Mouse (Mus musculus) G1E (cell line): ENCODE data around the gene Dbr1. TPM values are rescaled to one million over a fixed set of nuclear protein-coding genes. Genes with fewer than 3 reads are reported as not detected.
"Not testable (repeated sequence)": the region's sequence is repeated elsewhere in the genome, so short reads cannot be mapped to it uniquely, and the experiment has no call there.

Source experiments
- ATAC-seq: 2 replicates; pipeline ENCODE4 v1.8.0; 2016; ENCODE audit warnings: mild to moderate bottlenecking; ENCODE audit not compliant: insufficient number of reproducible peaks, poor library complexity, low FRiP score, severe bottlenecking; ENCODE audit errors: extremely low read depth
- DNase-seq: peaks from one replicate; pipeline ENCODE4 v3.0.0; 2012; ENCODE audit warnings: low spot score
- H3K27me3 ChIP-seq: 2 replicates; pipeline ENCODE4 v1.6.1; 2012; ENCODE audit warnings: mild to moderate bottlenecking, low read length, inconsistent platforms; ENCODE audit not compliant: insufficient read depth
- H3K36me3 ChIP-seq: replicated peaks from 2 replicates; pipeline ENCODE3; 2012; ENCODE audit warnings: mild to moderate bottlenecking, inconsistent platforms
- H3K4me1 ChIP-seq: 2 replicates; pipeline ENCODE4 v1.6.1; 2012; ENCODE audit warnings: low read depth, low read length, inconsistent platforms, mixed read lengths; ENCODE audit not compliant: insufficient read depth
- H3K4me3 ChIP-seq: 2 replicates; pipeline ENCODE4 v1.5.1; 2012; ENCODE audit warnings: low read depth, mild to moderate bottlenecking, inconsistent platforms, low read length, moderate library complexity, mixed read lengths
- H3K9me3 ChIP-seq: replicated peaks from 2 replicates; pipeline ENCODE4 v1.6.1; 2012; ENCODE audit warnings: inconsistent platforms
- CTCF ChIP-seq: IDR thresholded peaks from 2 replicates; pipeline ENCODE4 v1.5.1; 2012; ENCODE audit warnings: low read depth, low read length, inconsistent platforms, mixed read lengths
- GATA1 ChIP-seq: IDR thresholded peaks from 2 replicates; pipeline ENCODE4 v1.6.1; 2012; ENCODE audit warnings: borderline replicate concordance, low read length, inconsistent platforms, mixed read lengths
- GATA2 ChIP-seq: IDR thresholded peaks from 2 replicates; pipeline ENCODE4 v1.6.1; 2012; ENCODE audit warnings: low read depth, low read length, inconsistent platforms, borderline replicate concordance
- POLR2AphosphoS5 ChIP-seq: IDR thresholded peaks from 2 replicates; pipeline ENCODE4 v1.6.1; 2012; ENCODE audit warnings: low read depth, low read length, inconsistent platforms; ENCODE audit not compliant: insufficient replicate concordance
- TAL1 ChIP-seq: conservative IDR thresholded peaks from 2 replicates; pipeline ENCODE4 v1.6.1; 2012; ENCODE audit warnings: low read depth, low read length, inconsistent platforms, mixed read lengths
- polyA plus RNA-seq: library from polyadenylated mRNA; stranded (reverse); fragments of >175 nt; gene quantifications from 2 replicates; pipeline ENCODE4 v1.2.3, GENCODE M21; 2012
- total RNA-seq, 2 experiments: library from RNA; stranded (forward) in 1 of 2; stranded (reverse) in 1 of 2; fragments of 200-1000 nt in 1 of 2; fragments of >200 nt in 1 of 2; fragmentation: Nextera tagmentation in 1 of 2; gene quantifications; 2 replicates each; pipeline ENCODE4 v1.2.3; 2014 to 2017

The Dbr1 gene
- total and polyA plus RNA-seq, 3 experiments, result 17.3 to 49.0 (median 46.2) TPM

- DNase-seq (no peak), ATAC-seq (no peak)
- Histone ChIP-seq H3K4me1 (peaks cover 19% of the 10 kb centered on the region), H3K27me3 (no peaks in the 10 kb centered on the region), H3K9me3 (no peaks in the 10 kb centered on the region), H3K36me3 (peaks cover 5% of the 10 kb centered on the region), H3K4me3 (peak overlapping the region; percentile 94)
- TF ChIP-seq TAL1 (no peak), GATA1 (no peak), GATA2 (no peak), POLR2AphosphoS5 (no peak), CTCF (no peak)
Observed at GRCm38 (mm10) chr9:99568023-99568346, 7.6 kb upstream of the Dbr1 start.

DNA sequence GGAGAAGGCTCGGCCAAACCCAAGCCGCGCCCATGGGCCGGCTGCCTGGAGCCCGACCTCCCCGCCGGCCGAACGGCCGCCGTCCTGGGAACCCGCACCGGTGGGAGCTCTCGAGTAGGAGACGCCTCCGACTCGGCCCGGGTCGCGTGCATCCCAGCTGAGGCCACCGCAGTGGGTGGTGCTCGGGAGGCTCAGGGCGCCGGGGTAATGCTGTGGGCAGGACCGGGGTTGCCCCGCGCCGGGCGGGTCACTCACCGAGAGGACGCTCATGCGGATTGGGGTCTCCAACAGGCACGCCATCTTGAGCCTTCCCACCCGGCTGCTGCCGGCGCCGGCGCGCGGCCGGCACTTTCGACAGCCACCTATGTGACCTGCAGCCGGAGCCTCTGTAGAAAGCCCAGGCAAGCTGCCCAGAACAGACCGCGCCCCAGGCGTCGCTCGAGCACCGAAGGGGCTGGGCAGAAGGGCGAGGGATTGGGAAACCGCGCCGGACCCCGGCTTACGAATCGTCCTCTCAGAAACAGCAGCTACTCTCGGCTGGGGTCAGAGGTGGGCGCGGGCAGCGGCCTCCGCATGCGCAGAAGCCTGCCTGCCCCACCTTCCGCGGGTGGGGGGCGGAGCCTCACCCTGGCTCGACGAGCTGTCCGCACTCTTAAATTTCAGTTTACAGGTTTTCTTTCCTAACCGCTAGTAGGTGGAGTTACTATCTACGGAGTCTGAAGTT is 7.1 kb upstream of the Dbr1 start, which contains the start of gene Armc8:
TSS of gene Armc8 (minus strand) at position 553 of the 724 bp plus-strand sequence.
- peaks cover 17% of the 10 kb centered on the region for H3K4me1 ChIP-seq
- TF ChIP-seq GATA2, result no peak
- no peaks in the 10 kb centered on the region for H3K9me3 ChIP-seq
- H3K27me3 ChIP-seq, result no peaks in the 10 kb centered on the region
- ATAC-seq (peak; percentile 84), DNase-seq (peak; percentile 94)
- H3K4me3 ChIP-seq, result peak within 1 kb of the TSS; percentile 94
- H3K36me3 ChIP-seq, result peaks cover 5% of the 10 kb centered on the region

GRCm38 (mm10) chr9:99569071-99569397 is 6.6 kb upstream of the Dbr1 start:
- ATAC-seq, result peak; percentile 24; the same call in 1 of the 2 replicates
- no peak for TF ChIP-seq POLR2AphosphoS5
- no peak for TF ChIP-seq TAL1
- TF ChIP-seq GATA2, result no peak
- TF ChIP-seq GATA1, result no peak
- no peak for TF ChIP-seq CTCF
- H3K9me3 ChIP-seq, result no peaks in the 10 kb centered on the region

GRCm38 (mm10) chr9:99580655-99581054 is 5.1 kb downstream of the Dbr1 start:
- H3K36me3 ChIP-seq, result peaks cover 75% of the 10 kb centered on the region
- DNase-seq, result no peak

More at GRCm38 (mm10) chr9:99569071-99569397, 6.6 kb upstream of the Dbr1 start:
- Histone ChIP-seq H3K36me3 (peaks cover 5% of the 10 kb centered on the region), H3K4me1 (peaks cover 12% of the 10 kb centered on the region), H3K27me3 (no peaks in the 10 kb centered on the region), H3K4me3 (peak overlapping the region; percentile 94)
- no peak for DNase-seq

GRCm38 (mm10) chr9:99587505-99588202 is 12.1 kb downstream of the Dbr1 start:
- DNase-seq (peak; percentile 33), ATAC-seq (peak; percentile 40)
- Histone ChIP-seq H3K36me3 (peaks cover 28% of the 10 kb centered on the region), H3K4me3 (no peak overlapping the region), H3K27me3 (peaks cover 13% of the 10 kb centered on the region), H3K9me3 (no peaks in the 10 kb centered on the region), H3K4me1 (no peaks in the 10 kb centered on the region)
- TF ChIP-seq GATA1 (no peak), CTCF (peak; percentile 94), POLR2AphosphoS5 (no peak), TAL1 (no peak)

More at GRCm38 (mm10) chr9:99580655-99581054, 5.1 kb downstream of the Dbr1 start:
- no peaks in the 10 kb centered on the region for H3K27me3 ChIP-seq
- H3K9me3 ChIP-seq, result no peaks in the 10 kb centered on the region
- no peak; the same call in 1 of the 2 replicates for TF ChIP-seq CTCF
- TF ChIP-seq TAL1, result no peak
- no peak for ATAC-seq
- peaks cover 17% of the 10 kb centered on the region for H3K4me1 ChIP-seq
- H3K4me3 ChIP-seq, result no peak overlapping the region

GRCm38 (mm10) chr9:99591144-99591543 is 15.5 kb downstream of the Dbr1 start:
- Histone ChIP-seq H3K9me3 (peaks cover 3% of the 10 kb centered on the region), H3K4me1 (no peaks in the 10 kb centered on the region), H3K4me3 (no peak overlapping the region), H3K36me3 (no peaks in the 10 kb centered on the region), H3K27me3 (peaks cover 13% of the 10 kb centered on the region)
- no peak for DNase-seq
- no peak for ATAC-seq
- TF ChIP-seq GATA1, result no peak
- TF ChIP-seq TAL1, result no peak
- no peak for TF ChIP-seq CTCF
- TF ChIP-seq POLR2AphosphoS5, result no peak
- no peak for TF ChIP-seq GATA2

DNA sequence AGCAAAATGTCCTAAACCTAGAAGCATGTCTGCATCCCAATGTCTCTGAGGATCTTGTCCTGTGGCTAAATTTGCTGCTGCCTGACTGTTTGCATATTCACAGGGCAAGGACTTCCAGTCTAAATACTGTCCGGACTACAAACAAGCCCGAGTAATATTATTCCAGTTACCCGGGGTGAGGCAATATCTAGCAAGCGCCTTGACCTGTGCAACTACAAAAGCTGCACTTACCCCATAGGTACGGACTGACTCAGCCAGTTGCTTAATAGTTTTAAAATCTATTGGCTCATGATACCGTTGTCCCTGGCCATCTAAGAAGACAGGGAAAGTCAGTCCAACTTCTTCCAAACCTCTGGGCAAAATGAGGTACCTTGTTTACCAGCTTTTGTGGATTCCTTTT is 23.5 kb downstream of the Dbr1 start:
- H3K4me1 ChIP-seq, H3K27me3 ChIP-seq, H3K9me3 ChIP-seq, H3K36me3 ChIP-seq, DNase-seq, ATAC-seq, H3K4me3 ChIP-seq: not testable (repeated sequence)
